Mouse (Mus musculus) mouse trophoblast stem cell (cell line): ENCODE results near the gene Eml5.

Source experiments
- in situ Hi-C, 2 experiments: fragments of 300-500 bp; cut with MseI, MboI; formaldehyde crosslinking; loops; 2 replicates in 1 of 2; 3 replicates in 1 of 2; pipeline ENCODE4 v1.15.1; 2025

Gene Eml5

DNA sequence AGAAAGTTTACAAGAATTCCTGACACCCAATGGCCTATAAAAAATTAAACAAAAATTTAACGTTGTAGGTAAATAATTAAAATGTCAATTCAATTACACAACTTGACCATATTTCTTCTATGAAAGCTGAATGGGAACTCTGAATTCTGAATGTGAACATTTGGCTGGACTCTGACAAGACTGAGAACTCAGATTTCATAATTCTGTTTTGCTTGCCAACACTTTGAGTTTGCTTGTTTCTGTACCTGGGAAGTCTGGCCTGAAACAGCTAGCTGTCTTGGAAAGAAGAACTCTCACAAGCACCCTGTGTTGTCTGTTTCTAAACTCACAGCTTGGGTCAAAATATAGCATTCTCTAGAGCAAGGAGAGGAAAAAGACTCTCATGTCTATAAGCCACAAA lies 67.4 kb downstream of the Eml5 start:
- in situ Hi-C loops: no loop called here

DNA sequence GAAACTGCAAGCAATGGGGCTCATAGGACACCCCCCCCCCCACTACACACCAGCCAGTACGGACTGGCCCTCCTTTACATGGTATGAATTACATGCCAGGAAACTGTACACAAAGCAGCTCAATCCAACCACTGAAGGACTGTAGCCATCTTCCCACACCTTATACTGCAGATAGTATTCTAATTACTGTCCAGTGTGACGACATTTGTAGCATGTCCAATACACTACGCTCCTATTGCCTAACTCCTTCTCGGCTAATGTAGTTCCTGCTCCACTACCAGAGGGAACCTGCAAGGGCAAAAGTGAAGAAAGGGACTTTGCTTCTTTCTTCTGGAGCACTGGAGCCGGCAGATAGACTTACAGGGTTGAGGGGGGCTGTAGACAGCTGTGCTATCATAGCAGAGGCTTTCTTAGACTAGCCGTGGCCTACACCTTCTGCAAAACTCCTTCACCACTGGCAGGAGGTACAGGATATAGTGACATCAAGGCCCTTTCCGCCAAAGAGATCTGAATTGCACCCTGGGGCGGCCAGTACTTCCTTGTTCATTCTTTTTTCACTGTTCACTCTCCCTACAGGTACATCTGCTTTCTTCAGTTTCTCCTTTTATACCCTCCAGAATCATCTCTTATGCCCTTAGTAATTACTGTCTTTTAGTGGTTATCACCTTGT lies 68.2 kb downstream of the Eml5 start:
- in situ Hi-C loops: no loop called here

DNA sequence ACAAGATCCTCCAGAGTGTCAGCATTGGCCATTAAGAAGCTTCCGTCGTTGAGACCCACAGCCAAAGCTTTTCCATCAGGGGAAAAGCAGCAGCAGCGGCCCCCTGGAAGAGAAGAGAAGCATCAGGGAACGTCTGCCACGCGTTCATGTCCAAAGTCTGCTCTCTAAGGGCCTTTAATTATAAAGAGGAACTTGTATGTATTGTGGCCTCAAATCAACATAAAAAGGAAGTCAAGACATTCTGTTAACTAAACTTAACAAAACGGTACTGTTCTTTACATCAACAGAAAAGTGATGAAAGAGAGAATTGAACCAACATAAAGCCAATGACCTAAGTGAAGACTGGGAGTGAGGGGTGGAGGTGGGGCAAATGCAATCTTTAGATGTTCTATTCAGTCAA lies 70.2 kb downstream of the Eml5 start:
- in situ Hi-C loops: no loop called here

DNA sequence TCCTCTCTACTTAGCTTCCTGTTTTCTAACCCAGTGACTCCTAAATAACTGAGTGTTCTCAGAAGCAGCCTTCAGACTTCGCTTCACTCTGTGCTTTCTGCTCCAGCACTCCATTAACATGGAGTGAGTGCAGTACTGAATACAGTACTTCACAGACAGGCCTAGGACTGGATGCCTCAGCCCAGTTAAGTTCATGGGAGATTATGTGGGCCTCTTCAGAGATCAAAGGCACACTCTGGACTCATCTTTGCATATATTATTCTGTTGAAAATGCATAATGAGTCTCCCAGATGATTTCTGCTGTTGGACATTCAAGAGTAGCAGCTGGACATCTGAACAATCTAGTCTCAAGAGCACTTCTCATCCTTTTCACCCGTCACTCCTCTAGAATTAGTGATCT lies 80.5 kb downstream of the Eml5 start:
- in situ Hi-C loops: no loop called here

DNA sequence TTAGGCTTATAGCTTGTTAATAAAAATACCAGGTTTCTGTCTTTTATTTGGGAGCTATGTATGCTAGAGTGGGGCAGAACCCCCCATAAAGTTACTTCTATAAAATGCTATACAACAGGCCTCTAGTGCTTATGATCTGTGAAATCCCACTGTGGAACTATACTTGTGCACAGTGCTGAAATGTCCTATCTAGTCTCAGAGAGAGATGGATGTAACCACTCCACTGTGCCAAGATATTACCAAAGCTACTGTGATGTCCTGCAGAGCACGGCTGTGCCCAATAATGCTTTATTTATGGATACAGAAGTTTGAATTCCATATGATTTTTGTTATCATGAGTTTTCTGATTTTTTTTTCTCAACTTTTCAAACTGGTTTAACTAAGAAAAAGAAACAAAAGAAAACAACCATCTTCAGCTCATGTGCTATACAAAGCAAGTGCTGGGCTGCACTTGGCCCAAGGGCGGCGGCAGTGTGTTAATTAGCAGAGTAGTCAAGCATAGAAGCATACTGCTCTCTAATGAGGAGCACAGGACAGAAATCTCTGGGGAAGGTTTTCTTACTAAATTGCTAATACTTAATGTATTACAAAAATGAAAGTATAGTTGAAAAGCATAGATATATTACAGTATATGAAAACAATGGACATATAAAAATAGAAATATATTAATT lies 97.1 kb downstream of the Eml5 start:
- in situ Hi-C loops: no loop called here

DNA sequence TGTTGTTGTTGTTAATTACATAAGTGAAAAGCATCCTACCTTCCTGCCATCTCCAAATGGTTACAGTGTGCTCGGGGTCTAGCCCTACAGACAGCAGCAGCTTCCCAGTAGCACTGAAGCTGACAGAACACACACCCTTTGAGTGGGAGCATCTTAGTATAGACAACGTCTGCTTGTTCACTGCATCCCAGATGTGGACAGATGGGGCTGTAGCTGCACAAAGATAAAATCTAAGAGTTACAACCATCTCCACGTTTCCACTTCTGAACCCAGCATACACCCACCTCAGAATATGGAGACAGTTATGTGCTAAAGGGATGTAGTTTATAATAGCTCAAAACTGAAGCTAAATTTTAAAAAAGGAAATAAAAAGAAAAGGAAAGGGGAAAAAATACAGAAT lies 99.0 kb downstream of the Eml5 start:
- in situ Hi-C loops: no loop called here

DNA sequence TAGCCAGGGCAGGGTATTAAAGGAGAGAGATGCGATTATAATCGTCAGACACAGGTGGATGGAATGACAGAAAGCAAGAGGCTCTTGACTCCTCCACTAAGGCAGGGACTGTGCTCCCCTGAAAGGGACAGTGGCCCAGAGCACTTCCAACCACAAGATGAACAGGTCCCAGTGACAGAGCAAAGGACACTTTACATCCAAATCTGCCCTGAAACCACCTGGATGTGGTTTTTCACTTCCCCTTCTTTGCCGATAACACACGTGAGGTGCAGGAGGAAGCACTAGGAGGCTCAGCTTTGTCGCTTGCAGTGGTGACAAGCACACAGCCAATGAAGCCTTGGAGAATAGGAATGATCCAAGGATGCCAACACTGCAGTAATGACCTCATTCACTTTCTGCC lies 101.0 kb downstream of the Eml5 start:
- in situ Hi-C loops: no loop called here

DNA sequence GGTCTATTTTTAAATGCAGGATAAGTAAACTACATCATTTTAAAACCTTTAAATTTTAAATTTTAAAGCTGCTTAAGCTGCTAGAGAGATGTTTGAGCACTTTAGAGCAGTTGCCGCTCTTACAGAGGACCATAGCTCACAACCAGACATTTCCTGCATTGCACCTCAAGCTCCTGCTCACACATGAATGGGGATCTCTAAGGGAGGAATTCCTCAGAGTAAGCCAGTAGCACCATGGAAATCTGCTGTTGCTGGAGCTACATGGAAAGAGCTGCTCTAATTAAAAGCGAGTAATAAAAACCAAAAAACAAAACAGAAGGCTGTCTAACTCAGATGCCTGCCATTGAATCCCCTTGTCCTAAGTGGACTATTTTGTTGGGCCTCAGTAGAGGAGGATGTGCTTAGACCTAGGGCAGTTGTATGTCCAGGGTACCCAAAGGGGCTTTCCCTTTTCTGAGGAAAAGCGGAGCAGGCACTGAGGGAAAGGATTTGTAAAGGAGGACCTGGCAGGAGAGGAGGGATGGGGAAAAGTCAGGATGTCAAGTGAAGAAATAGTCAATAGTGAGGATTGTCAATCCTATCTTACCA lies 105.5 kb downstream of the Eml5 start:
- in situ Hi-C loops: no loop called here

DNA sequence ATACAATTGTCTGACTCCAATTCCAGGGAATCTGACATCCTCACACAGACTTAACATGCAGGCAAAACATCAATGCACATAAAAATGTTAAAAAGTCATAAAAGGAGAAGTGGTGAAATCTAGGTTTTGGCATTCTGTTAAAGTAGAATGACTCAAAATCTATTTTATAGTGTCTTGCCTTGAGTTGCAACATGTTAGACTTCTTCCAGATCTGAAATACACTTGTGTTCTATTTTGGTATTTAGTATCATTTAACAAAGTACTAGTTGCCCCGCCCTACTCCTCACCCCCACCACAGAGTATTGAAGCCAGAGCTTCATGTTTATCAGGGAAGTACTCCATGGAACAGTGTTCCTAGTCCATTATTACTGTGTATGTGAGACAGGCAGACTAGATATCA lies 117.0 kb downstream of the Eml5 start:
- in situ Hi-C loops: no loop called here

DNA sequence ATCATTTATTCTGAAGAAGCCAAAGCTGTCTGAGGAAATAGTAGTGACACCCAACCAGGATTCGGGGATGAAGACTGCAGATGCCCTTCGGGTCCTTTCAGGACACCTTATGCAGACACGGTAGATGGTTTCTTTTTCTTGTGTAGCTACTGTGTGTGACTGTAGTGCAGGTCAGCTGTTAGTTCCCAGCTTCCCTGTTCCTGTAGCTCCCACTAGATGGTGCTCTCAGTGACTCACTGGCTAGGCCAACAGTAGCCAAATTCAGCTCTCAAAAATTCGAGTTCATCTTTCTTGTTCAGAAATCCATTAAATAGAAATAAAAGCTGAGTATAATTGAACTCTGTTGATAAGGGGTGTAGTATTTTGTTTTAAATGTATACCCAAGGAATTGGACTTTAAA lies 122.1 kb downstream of the Eml5 start:
- in situ Hi-C loops: no loop called here

DNA sequence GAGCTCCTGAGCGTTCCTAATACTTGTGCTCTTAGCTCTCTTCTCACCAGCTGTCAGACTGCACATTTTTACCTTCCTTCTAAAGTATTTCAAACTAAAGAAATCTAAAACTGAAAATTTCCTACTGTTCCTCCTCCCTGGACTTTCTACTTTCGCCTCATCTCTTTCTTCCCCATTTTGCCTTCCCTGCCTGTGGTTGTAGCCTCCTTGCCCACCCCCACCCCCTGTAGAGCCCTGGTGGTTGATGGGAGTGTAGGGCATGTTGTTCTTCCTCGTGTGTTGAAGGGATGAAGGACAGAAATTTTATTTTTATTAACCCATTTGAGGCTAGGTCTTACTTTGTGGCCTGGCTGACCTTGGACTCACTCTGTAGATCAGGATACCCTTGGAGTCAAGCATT lies 123.8 kb downstream of the Eml5 start:
- in situ Hi-C loops: no loop called here

DNA sequence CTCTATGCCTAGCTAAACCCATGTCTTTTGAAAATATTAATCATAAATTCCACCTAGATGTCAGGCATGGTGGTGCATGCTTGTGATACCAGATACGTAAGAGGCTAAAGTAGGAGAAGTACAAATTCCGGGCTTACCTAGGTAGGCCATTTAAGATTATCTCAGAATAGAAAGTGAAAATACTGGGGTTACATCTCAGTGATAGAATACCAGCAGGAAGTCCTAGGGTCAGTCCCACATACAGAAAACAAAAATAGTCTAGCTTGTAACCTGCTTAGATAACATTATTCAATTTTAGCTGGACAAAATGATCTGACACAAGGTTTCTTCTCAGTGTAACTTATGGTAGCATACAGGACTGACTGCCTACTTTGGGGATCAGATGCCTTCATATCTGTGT lies 135.0 kb downstream of the Eml5 start:
- in situ Hi-C loops: no loop called here

DNA sequence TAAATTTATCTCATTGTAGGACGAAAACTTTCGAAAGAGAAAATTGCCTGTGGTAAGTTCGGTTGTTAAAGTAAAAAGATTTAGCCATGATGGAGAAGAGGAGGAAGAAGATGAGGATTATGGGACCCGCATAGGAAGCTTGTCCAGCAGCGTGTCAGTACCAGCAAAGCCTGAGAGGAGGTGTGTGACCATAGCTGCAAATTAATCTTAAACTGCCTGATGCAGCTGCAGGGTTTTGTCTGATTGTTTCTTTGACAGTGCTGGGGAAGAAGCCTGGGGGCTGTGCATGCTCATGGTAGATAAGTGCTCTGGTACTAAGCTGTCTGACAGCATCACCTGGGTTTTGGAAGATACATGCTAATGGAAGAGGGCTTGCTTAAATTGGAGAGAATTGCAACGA lies 141.6 kb downstream of the Eml5 start:
- in situ Hi-C loops: no loop called here

DNA sequence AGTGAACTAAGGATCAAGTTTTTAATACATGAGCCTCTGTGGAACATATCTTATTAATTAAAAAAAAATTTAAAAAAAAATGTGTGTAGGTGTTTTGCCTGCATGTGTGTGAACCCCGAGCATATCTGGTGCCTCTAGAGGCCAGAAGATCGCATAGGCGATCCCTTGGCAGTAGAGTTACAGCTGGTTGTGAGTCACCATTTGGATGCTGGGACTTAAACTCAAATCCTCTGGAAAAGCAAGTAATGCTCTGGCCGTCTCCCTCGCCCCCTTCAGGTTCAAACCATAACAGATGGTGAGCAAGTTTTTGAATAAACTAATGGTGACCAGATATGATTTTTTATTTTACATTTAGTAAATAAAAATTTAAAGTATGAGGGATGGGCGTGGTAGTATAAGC lies 143.6 kb downstream of the Eml5 start:
- in situ Hi-C loops: no loop called here

DNA sequence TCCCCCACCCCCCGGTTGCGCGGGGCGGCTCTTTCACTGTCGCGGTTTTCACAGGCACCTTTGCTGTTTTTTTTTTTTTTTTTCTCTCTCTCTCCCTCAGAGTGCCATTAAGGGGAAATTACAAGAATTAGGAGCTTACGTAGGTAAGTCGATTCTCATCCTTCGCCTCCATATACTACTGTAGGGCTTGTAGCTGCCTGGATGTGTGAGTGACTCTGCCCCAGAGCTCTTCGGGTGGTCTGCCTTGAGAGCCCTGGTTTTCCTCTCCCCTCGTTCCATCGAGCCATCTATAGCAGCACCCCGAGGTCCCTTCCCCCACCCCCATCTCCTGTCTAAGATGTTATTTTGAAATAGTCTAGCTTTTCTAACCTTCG lies 153.9 kb downstream of the Eml5 start:
- in situ Hi-C loops: no loop called here

DNA sequence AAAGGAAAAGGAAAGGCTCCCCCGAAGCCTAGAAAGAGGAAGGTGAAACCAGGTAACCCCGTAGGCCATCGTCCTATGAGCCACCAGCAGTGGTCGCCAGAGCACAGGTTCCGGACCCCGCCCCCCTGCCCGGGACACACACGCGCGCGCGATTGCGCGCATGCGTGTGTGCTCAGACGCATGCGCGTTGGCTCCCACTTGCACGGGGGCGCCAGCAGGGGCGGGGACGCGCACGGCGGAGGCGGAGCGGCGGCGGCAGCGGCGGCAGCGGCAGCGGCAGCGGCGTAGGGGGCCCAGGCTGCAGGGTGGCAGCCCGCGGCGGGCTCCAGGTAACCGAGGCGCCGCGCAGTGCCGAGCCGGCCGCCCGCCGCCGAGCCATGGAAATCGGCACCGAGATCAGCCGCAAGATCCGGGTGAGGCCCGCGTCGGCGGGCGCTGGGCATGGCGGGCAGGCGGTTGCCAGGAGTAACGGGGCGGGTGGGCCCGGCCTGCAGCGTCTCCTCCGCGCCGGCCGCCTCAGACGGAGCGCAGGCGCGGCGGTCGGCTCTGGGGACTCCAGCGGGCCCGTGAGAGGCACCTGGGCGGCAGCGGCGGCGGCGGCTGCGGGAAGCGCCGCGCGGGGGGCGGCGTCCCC lies 154.4 kb downstream of the Eml5 start, which contains the start of gene Zc3h14:
Gene Zc3h14 (plus strand): TSS at position 219 of the 634 bp plus-strand sequence.
- in situ Hi-C loops: no loop called here

DNA sequence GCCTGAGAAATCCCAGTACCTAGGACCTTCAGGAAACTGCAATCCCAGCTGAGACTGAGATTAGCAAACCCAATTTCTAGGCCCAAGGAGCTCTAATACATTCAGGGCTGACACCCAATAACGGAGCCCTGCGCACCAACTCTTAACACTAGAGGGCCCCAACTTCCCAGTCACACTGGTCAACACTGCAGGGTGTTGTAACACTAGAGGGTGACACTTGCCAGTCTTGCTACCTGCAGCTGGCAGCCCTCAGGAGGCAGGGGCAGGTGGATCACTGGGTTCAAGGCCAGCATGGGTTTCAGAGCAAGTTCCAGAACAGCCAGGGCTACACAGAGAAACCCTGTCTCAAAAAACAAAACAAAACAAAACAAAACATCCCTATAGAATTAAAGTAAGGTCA lies 155.2 kb downstream of the Eml5 start:
- in situ Hi-C loops: no loop called here

DNA sequence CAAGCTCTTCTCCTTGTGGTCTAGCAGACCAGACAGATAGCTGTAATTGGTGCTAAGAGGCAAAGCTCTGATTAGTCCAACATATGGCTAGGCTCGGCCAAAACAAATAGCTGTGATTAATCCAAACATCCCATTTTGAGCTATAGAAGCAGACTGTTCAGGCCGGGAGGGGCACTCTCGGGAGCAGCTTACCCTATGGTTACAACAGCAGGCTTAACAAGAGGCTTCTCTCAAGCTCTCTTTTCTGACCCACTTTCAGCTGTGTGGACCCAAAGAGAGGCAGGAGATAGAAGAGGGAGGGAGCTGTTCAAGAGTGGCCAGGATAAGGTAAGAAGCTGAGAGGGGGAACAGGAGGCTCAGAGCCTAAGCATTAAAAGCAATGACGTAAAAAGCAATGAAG lies 155.7 kb downstream of the Eml5 start:
- in situ Hi-C loops: no loop called here

DNA sequence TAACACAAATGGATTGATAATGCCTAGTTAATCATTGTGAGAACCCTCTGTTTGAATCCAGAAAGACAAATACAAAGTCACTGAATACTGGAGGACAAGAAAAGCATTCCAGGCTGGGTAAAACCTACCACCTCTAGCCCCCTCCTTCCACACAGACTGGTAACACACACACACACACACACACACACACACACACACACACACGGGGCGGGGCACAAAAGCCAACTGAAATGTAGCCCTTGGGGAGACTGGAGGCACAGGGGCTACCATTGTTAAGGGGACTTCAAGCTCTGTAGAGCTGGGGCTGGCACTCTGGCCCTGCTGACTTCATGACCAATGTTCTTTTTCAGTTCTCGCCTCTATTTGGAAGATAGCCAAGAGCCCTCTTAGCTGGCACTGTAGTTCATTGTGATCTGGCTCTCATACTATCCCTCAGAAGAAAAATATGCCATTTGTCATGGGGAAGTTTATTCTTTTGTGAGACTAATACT lies 160.2 kb downstream of the Eml5 start:
- in situ Hi-C loops: no loop called here

DNA sequence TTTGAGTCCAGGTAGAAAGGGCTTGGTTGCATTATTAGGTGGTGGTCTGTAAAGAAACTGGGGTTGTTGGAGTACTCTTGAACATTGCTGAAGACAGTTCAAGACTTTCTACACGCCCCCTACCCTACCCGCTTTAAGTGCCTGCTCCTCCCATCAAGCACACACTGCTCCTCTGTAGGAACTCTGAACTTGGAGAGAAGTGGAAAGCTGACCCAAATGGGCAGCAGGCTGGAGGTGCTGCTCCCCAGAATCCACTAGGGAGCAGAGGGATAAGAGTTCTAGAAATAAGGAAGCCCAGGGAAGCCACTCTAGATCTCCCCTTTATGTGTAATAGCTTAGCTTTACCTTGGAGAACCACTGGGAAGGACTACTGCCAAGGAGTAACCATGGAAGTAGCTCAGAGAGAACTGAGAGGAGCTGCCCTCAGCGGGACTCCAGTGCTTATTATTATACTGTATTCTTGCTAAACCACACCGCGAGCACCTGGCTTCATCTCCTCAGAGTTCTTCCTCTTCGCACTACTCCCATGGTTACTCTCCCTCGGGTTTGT lies 163.4 kb downstream of the Eml5 start:
- in situ Hi-C loops: no loop called here

DNA sequence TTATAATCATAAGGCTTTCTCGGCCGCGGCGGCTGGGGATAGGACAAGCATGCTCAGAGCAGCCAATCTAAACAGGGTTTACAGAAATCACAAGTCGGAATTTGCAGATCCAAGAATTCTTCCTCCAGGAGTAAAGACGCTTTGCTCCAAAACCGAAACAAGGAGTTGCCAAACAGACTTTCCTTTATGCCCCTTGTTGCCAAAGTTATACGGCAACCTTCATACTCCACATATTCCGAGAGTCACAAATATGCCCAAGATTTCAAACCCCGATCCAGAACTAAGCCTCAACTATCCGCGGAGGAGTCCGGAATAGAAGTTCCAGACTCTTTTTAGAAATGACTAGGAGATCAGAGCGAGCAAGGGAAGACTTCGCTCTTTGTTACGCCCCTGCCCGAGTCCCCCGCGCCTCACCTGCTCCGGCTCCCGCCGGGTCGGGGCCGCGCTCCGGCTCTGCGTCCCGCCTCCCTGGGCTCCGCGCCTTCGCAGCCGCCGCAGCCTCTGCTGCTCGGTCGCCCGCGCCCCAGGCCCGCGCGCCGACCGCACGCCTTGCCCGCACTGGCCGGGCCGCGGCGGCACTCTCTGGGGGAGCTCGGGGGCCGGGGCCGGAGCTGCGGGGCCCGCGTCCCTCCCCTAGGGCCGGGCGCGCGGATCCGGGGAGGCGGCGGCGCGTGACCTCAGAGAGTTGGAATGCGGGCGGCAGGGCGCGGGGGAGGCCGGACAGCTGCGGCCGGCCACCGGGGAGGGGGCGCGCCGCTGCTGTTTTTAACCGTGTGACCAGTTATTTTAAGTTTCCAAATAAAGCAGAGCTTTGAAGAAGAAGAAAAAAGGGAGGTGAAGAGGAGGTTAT lies 164.1 kb downstream of the Eml5 start, which contains the start of gene Ptpn21:
Gene Ptpn21 (minus strand): TSS at position 455 of the 850 bp plus-strand sequence.
- in situ Hi-C loops: no loop called here
